Mouse (Mus musculus): ENCODE data around the gene Tmbim7.

GRCm38 (mm10) chr5:3607114-3607513 is 43.9 kb upstream of the Tmbim7 start:
- TF ChIP-seq CTCF (IDR thresholded peaks at IDR 0.05) (no peak), POLR2A (IDR thresholded peaks at IDR 0.05; ENCODE audit: insufficient read depth, low read depth, low read length) (no peak)
